Mouse (Mus musculus) gonadal fat pad, adult 2 months (tissue): ENCODE measurements around the gene Ano10. TPM values are rescaled to one million over a fixed set of nuclear protein-coding genes. Genes with fewer than 3 reads are reported as not detected.

Experiments used
- DNase-seq: peaks from one replicate; pipeline ENCODE4 v3.0.0-alpha.2; 2012; ENCODE audit warnings: low read depth
- polyA plus RNA-seq: library from polyadenylated mRNA; depleted of rRNA; stranded (reverse); fragments of >200 nt; gene quantifications from 2 replicates; pipeline ENCODE4 v1.2.3, GENCODE M21; 2012; rRNA removed

The Ano10 gene
- polyA plus RNA-seq, 1 experiment = 127 TPM

GRCm38 (mm10) chr9:122126790-122127189 lies 167.4 kb downstream of the Ano10 start:
- no peak for DNase-seq

Other genes starting within 250 kb of the Ano10 start
- 86.2 and 86.3 TPM in 2 replicates for gene Snrk, start 177.2 kb downstream of the Ano10 start, polyA plus RNA-seq
- gene Abhd5, start 57.2 kb upstream of the Ano10 start, polyA plus RNA-seq = 54.8 and 80.6 TPM in 2 replicates